16 mouse cellular contexts compared by ENCODE assay signal in the genomic region with DNA sequence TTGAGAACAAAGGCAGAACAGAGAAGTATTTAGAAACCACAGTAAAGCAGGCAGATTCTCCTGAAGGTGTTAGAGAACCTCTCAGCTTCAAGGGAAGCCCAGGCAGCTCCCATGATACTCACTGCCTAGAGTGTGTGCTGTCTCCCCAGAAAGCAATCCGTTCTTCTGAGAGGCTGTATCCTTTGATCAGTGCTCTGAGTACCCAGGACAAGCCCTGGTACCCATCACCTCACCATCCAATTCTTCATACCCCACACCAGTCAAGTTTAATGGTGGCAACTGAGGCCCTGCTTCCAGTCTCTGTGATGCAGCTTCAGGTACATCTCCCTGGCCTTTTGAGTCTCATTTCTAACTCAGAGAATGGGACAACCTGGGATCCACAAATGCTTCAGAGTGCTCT.
"Had no signal": no experiment of that assay in that cellular context is flagged by ENCODE, and none has a peak within 500 bp of the region (broad histone marks: within the 10 kb centered on the region; RNA-seq: fewer than 3 reads in every experiment).

No protein-coding gene starts in this region.

- DNase-seq: kidney, adult 2 months; kidney, postnatal 14 days; layer of hippocampus, adult 9-11 months; layer of hippocampus, postnatal 36 days; liver; liver, embryonic 13.5 days; liver, postnatal 0 days; lung, postnatal 14 days; right cerebral cortex, adult 18-20 months; right cerebral cortex, postnatal 25 days; thymus, postnatal 36 days had no signal

- ATAC-seq: liver, postnatal 0 days had no signal

- H3K27me3 ChIP-seq: kidney, embryonic 15.5 days; liver, embryonic 13.5 days; lung, embryonic 15.5 days; neural tube, embryonic 15.5 days had no signal

- H3K4me1 ChIP-seq: liver, embryonic 13.5 days had no signal

- H3K9ac ChIP-seq: kidney, embryonic 15.5 days; limb, embryonic 12.5 days; liver, embryonic 13.5 days; liver, postnatal 0 days; lung, embryonic 15.5 days; neural tube, embryonic 15.5 days had no signal

- H3K36me3 ChIP-seq: kidney, embryonic 15.5 days; limb, embryonic 12.5 days; liver, embryonic 13.5 days; lung, embryonic 15.5 days; neural tube, embryonic 15.5 days had no signal

- H3K4me2 ChIP-seq: kidney, embryonic 15.5 days; limb, embryonic 12.5 days; liver, embryonic 13.5 days; lung, embryonic 15.5 days; neural tube, embryonic 15.5 days had no signal

- H3K27ac ChIP-seq: kidney, embryonic 15.5 days; limb, embryonic 12.5 days; liver, embryonic 13.5 days; lung, embryonic 15.5 days had no signal

- H3K9me3 ChIP-seq: kidney, embryonic 15.5 days; limb, embryonic 12.5 days; liver, embryonic 13.5 days; lung, embryonic 15.5 days; neural tube, embryonic 15.5 days had no signal

- H3K4me3 ChIP-seq: kidney, embryonic 15.5 days; limb, embryonic 12.5 days; liver, embryonic 13.5 days; lung, embryonic 15.5 days; myocyte; neural tube, embryonic 15.5 days had no signal
